Mouse (Mus musculus) kidney, embryonic 14.5 days (tissue): Measurements from ENCODE around the gene Hnf1b. TPM values are rescaled to one million over a fixed set of nuclear protein-coding genes. Genes with fewer than 3 reads are reported as not detected.

Source experiments
- ATAC-seq: fragments of 200-750 bp; cut with Nextera tagmentation; 2 replicates; pipeline ENCODE4 v1.8.0; 2017; ENCODE audit warnings: moderate number of reproducible peaks, mild to moderate bottlenecking, moderate TSS enrichment, moderate library complexity; ENCODE audit not compliant: low FRiP score, low TSS enrichment
- H3K27ac ChIP-seq: fragments of 300-500 bp; sonication (generic); 2 replicates; pipeline ENCODE4 v1.5.1; 2014; ENCODE audit warnings: low read depth, mild to moderate bottlenecking, low read length, moderate library complexity, mixed read lengths
- H3K27me3 ChIP-seq: fragments of 300-500 bp; sonication (generic); 2 replicates; pipeline ENCODE4 v1.6.1; 2014; ENCODE audit warnings: mild to moderate bottlenecking, low read length; ENCODE audit not compliant: control insufficient read depth, insufficient read depth
- H3K36me3 ChIP-seq: fragments of 300-500 bp; sonication (generic); 2 replicates; pipeline ENCODE4 v1.6.1; 2014; ENCODE audit warnings: low read length, mixed read lengths; ENCODE audit not compliant: control insufficient read depth, insufficient read depth
- H3K4me1 ChIP-seq: fragments of 300-500 bp; sonication (generic); 2 replicates; pipeline ENCODE4 v1.6.1; 2014; ENCODE audit warnings: low read length, mixed read lengths; ENCODE audit not compliant: control insufficient read depth, insufficient read depth
- H3K4me2 ChIP-seq: fragments of 300-500 bp; sonication (generic); replicated peaks from 2 replicates; pipeline ENCODE4 v1.6.1; 2014; ENCODE audit warnings: low read depth, mild to moderate bottlenecking, low read length
- H3K4me3 ChIP-seq: fragments of 300-500 bp; sonication (generic); 2 replicates; pipeline ENCODE4 v1.5.1; 2014; ENCODE audit warnings: mild to moderate bottlenecking, low read length
- H3K9ac ChIP-seq: fragments of 300-500 bp; sonication (generic); 2 replicates; pipeline ENCODE4 v1.6.1; 2014; ENCODE audit warnings: low read depth, mild to moderate bottlenecking, low read length, moderate library complexity
- H3K9me3 ChIP-seq: fragments of 300-500 bp; sonication (generic); 2 replicates; pipeline ENCODE4 v1.6.1; 2016; ENCODE audit warnings: low read length; ENCODE audit not compliant: control insufficient read depth
- WGBS: fragments of 180-500 bp; shearing (Covaris S2); extraction: QIAGEN DNeasy Blood & Tissue Kit; methylation state at CpG from one replicate; pipeline ENCODE4 v1.1.7; 2014; 5-methylcytosine and 5-hydroxymethylcytosine counted together
- polyA plus RNA-seq: library from polyadenylated mRNA; unstranded; fragments of >200 nt; fragmentation: Nextera tagmentation; extraction: Ambion mirVana; gene quantifications from 2 replicates; pipeline ENCODE4 v1.2.1, GENCODE M21; 2014

The Hnf1b gene
- polyA plus RNA-seq, 1 experiment from 2014 or later: 84.2 TPM

GRCm38 (mm10) chr11:83933376-83933775 lies 83.5 kb downstream of the Hnf1b start:
- 69% methylated on average over 4 of the region's 4 CpGs for WGBS
- Histone ChIP-seq H3K27ac (no peak overlapping the region), H3K9me3 (no peaks in the 10 kb centered on the region), H3K4me3 (no peak overlapping the region), H3K4me2 (no peak overlapping the region), H3K9ac (no peak overlapping the region), H3K27me3 (no peaks in the 10 kb centered on the region), H3K4me1 (no peaks in the 10 kb centered on the region), H3K36me3 (no peaks in the 10 kb centered on the region)
- ATAC-seq: no peak

- 22% methylated on average over 7 of the region's 7 CpGs for WGBS
- H3K27ac ChIP-seq: no peak overlapping the region
- H3K4me2 ChIP-seq: no peak overlapping the region
- H3K9ac ChIP-seq: no peak overlapping the region
- no peaks in the 10 kb centered on the region for H3K9me3 ChIP-seq
- no peaks in the 10 kb centered on the region for H3K27me3 ChIP-seq
- no peaks in the 10 kb centered on the region for H3K4me1 ChIP-seq
- peak; percentile 66; the same call in 1 of the 2 replicates for ATAC-seq
- no peaks in the 10 kb centered on the region for H3K36me3 ChIP-seq
- H3K4me3 ChIP-seq: no peak overlapping the region
Observed at GRCm38 (mm10) chr11:83935986-83936665, 86.3 kb downstream of the Hnf1b start.

GRCm38 (mm10) chr11:83938556-83938955 lies 88.7 kb downstream of the Hnf1b start:
- ATAC-seq: no peak
- Histone ChIP-seq H3K27ac (no peak overlapping the region), H3K4me3 (no peak overlapping the region), H3K9me3 (no peaks in the 10 kb centered on the region), H3K9ac (no peak overlapping the region), H3K4me2 (no peak overlapping the region), H3K36me3 (peaks cover 3% of the 10 kb centered on the region; the same call in 1 of the 2 replicates), H3K4me1 (peaks cover 4% of the 10 kb centered on the region; the same call in 1 of the 2 replicates), H3K27me3 (no peaks in the 10 kb centered on the region)
- 59% methylated on average over 8 of the region's 8 CpGs for WGBS

GRCm38 (mm10) chr11:83941950-83942840 lies 92.3 kb downstream of the Hnf1b start, which contains the start of gene Ddx52:
Gene Ddx52, plus strand, starts transcription at chr11:83942062.
- ATAC-seq: peak; percentile 95

More at GRCm38 (mm10) chr11:83941950-83942840, 92.3 kb downstream of the Hnf1b start, which contains the start of gene Ddx52:
- H3K27ac ChIP-seq: peak within 1 kb of the TSS; percentile 51; the same call in 1 of the 2 replicates
- peaks cover 39% of the 10 kb centered on the region for H3K36me3 ChIP-seq
- H3K9ac ChIP-seq: peak within 1 kb of the TSS; percentile 80
- no peaks in the 10 kb centered on the region for H3K27me3 ChIP-seq
- H3K4me3 ChIP-seq: peak within 1 kb of the TSS; percentile 66
- 1% methylated on average over 49 of the region's 49 CpGs for WGBS
- H3K9me3 ChIP-seq: no peaks in the 10 kb centered on the region
- peaks cover 4% of the 10 kb centered on the region; the same call in 1 of the 2 replicates for H3K4me1 ChIP-seq
- peak within 1 kb of the TSS; percentile 64 for H3K4me2 ChIP-seq

Other genes starting within 250 kb of the Hnf1b start
- not detected in 2 replicates for gene Rpl9-ps1, start 204.4 kb upstream of the Hnf1b start, polyA plus RNA-seq
- gene Ccl3, start 200.7 kb upstream of the Hnf1b start, polyA plus RNA-seq: 0.49 and 0.97 TPM in 2 replicates
- gene Ccl4, start 187.5 kb upstream of the Hnf1b start, polyA plus RNA-seq: 1.8 TPM in 1 of 2 replicates, not detected in the other
- 1.2 and 1.5 TPM in 2 replicates for gene Wfdc17, start 146.1 kb upstream of the Hnf1b start, polyA plus RNA-seq
- not detected in 2 replicates for gene Wfdc18, start 141.0 kb upstream of the Hnf1b start, polyA plus RNA-seq
- not detected in 2 replicates for gene Wfdc21, start 103.1 kb upstream of the Hnf1b start, polyA plus RNA-seq
- gene Heatr6, start 96.4 kb upstream of the Hnf1b start, polyA plus RNA-seq: 22.9 and 28.7 TPM in 2 replicates
- 43.7 and 47.6 TPM in 2 replicates for gene Ddx52, start 92.0 kb downstream of the Hnf1b start, polyA plus RNA-seq
- 9.3 and 11.6 TPM in 2 replicates for gene Synrg, start 114.4 kb downstream of the Hnf1b start, polyA plus RNA-seq
- 19.8 and 21.4 TPM in 2 replicates for gene Dusp14, start 219.2 kb downstream of the Hnf1b start, polyA plus RNA-seq